Mouse (Mus musculus) kidney, adult 18-20 months (tissue): ENCODE results near the gene Thumpd2.

Experiments used
- DNase-seq: peaks from one replicate; pipeline ENCODE4 v3.0.0; 2021

Gene Thumpd2

GRCm38 (mm10) chr17:81064979-81065311, at the start of gene Thumpd2:
Gene Thumpd2, minus strand, starts transcription at chr17:81065082.
- peak; percentile 91 for DNase-seq

DNA sequence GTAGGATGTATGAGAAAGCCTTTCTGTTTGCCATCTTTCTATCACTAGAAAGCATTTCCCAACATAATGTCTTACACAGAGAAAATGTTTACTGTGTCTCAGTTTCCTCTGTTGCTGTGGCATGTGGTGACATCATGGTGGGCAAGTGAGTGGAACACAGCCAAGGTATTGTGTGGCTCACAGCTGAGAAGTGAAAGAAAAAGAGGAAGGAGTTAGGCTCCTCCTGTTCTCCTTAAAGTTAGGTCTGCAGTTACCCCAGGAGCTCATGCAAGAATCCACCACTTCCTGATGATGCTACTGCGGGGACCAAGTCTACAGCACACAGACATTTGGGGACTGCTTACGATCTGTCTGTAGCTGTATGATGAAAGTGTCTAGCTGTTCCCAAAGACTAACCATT, 39.4 kb upstream of the Thumpd2 start:
- DNase-seq = no peak

DNA sequence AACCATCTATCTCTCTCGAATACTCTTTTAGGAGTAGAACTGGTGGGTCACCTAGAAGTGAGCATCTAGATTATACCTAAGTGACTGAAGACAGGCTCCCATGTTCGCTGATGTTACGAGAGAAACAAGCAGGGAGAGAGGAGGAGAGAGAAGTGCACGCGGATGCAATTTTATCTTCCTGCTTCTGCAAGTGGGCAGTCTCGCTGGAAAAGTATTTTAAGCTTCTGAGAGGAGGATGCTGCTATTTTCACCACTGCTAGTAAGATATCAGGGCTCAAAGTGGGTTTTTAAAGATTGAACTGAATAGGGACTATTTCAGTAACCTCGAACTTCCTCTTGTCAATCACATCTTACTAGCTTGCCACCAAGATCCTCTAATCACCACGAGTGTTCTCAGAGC, 38.0 kb upstream of the Thumpd2 start:
- no peak for DNase-seq

GRCm38 (mm10) chr17:81098444-81098843, 33.6 kb upstream of the Thumpd2 start:
- DNase-seq = no peak

DNA sequence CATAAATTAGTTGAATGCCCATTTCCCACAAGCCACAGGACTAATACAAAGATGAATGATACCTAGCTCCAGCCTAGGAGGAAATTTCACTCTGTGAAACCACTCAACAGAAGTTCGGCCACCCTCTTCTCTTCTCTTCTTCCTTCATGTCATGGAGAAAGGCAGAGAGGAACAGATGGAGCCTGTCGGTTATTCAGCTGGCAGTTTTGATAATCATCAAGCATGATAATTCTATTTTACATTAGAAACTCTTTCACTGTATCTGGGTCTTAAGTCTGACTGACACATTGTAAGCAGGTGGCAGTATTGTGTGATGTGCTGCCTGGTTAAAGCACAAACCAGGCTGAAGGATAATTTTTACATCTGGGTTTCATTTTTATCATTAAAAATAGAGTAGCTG, 31.6 kb upstream of the Thumpd2 start:
- DNase-seq = no peak

GRCm38 (mm10) chr17:81092794-81093193, 27.9 kb upstream of the Thumpd2 start:
- DNase-seq = no peak

- DNase-seq = no peak
Measured at GRCm38 (mm10) chr17:81088866-81089265, 24.0 kb upstream of the Thumpd2 start.

GRCm38 (mm10) chr17:81087735-81088134, 22.9 kb upstream of the Thumpd2 start:
- no peak for DNase-seq

- DNase-seq = peak; percentile 31
Measured at GRCm38 (mm10) chr17:81064279-81064978, 453 bp downstream of the Thumpd2 start.

DNA sequence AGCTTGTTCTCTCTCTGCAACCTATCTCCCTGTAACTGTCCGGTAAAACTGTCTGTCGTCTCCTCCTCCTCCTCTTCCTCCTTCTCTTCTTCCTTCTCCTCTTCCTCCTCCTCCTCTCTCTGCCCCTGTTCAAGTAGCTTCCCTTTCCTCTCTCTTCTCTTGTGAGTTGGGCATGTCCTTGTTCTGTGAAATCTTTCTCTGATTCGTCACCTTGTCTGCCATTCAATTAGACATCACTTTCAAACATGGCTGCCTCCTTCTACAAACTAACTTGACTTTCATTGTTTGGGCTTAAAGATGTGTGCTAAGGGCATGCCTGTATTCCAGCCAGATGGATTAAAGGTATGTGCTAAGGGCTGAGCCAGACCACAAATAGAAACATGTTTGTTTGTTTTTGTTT, 1.5 kb downstream of the Thumpd2 start:
- DNase-seq = no peak

DNA sequence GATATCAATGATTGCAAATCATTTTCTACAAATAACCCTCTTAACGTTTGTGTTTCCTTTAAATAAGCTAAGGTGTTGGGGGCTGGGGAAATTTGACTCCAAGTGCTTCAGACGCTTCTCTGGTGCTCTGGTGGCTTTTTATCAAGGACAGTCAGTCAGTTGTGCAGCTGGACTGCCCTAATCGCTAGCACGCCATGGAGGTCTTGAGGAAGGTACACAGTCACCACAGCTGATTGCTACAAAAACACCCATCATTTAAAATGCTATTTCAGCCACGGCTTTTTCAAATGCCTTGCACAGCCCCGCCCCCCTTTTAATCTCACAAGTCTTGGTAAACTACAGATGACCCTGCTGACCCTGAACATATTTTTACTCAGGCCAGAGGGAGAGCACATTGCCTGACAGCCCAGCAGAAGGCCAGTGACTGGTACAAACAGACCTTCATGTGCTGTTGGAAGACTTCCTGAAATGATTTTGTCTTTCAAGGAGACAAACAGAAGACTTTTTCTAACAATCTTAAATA, 2.5 kb downstream of the Thumpd2 start:
- DNase-seq = no peak

DNA sequence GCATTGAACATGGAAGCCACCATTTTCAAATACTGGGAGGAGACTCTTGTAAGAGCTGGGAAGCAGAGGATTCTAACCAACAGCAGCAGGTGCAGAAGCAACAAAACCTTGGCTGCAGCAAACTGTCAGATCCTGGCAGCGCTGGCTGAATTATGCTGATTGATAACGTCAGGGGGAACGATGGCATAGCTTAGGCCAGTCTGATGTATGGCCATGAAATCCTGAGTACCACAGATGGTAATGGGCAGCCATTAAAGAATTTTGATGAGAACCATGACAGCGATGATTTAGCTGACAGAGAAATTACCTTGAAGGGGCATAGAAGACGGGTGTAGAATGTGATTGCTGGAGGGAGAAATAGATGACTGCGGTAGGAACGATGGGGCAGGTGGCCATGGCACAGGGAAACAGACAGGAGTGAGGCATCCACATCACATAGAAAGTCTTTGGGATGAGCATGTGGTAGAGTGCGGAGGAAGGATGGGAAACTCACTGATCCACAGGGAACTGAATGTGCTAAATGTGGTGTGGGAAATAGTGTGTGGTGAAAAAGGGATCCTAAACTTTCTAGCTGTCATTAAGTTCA, 8.0 kb downstream of the Thumpd2 start:
- no peak for DNase-seq

DNA sequence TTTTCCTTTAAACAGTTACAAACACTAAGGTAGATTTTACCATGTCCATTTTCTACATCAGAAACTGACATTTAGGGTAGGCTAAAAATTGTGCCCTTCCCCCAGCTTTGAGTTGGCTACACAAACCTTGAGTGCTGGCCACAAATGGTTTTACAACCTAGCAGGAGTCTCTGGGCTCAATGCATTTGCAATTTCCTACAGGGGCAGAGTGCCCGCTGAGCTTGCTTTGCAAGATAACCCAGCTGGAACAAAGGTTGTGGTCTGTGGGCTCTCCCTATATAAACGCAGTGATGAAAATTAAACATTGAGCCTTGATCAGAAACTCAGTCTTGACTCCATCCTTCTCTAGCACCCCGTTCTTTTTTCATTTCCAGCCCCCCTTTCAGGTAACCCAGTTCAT, 8.8 kb downstream of the Thumpd2 start:
- DNase-seq = no peak

- no peak for DNase-seq
Measured at GRCm38 (mm10) chr17:81055522-81055921, 9.4 kb downstream of the Thumpd2 start.

DNA sequence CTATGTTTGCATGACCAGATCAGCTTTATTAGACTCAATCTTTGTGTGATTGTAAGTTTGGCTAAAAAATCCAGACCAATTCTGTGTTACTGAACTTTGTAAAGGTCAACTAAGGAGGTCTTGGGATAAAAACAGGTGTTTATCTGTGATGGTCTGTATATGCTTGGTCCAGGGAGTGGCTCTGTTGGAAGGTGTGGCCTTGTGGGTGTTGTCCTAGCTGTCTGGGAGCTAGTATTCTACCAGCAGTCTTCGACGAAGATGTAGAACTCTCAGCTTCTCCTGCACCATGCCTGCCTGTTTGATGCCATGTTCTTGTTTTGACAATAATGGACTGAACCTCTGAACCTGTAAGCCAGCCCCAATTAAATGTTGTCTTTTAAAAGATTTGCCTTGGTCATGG, 11.6 kb downstream of the Thumpd2 start:
- no peak for DNase-seq

DNA sequence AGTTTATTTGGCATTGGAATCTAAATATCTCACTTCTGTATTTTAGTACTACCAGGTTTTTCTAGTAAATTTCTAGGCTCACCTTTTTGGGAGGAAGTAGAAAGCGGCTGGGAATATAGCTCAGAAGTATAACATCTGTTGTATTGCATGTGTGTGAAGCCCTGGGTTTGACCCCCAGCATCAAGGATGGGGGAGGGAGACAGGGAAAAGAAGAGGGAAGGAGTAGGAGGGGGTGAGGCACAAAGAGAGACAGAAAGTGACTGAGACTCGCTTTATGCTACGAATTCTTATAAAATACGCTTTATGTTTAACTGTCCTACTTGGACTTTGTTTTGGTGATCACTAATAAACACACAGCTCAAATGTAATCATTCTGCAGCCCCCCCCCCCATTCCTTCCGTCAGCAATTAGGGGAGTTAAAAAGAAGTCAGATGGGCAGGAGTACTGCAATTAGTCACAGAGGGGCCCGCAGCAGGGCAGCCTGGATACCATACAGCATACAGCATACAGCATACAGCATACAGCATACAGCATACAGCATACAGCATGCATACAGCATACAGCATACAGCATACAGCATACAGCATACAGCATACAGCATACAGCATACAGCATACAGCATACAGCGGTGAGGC, 16.8 kb downstream of the Thumpd2 start:
- DNase-seq = no peak

DNA sequence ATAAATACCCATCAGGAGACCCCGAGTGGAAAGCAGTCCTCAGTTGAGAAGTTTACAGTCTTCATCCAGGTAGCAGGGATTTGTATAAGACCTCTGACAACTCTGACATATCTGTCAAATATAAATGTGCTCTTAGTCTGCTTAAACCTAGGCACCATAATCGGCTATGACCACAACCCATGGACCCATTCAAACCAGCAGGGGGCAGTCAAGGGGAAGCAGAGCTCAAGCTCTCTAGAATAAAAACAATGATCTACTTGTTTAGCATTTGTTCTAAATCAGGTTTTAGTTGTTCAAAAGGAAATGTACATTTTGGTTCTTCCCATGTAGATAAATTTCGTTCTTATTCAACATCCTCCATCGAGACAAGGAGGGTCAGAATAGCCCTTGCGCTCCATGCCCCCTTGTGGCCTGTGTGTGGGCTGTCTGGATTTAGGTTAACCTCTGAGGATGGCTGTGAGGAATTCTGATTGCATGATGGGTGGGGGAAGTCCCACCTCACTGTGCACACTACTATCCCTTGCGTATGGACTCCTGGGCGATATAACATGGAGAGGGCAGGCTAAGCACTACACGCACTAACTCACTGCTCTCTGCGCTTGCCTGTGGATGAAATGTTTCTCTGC, 19.2 kb downstream of the Thumpd2 start:
- DNase-seq = peak; percentile 42

GRCm38 (mm10) chr17:81045115-81045514, 19.8 kb downstream of the Thumpd2 start:
- no peak for DNase-seq

- no peak for DNase-seq
Measured at GRCm38 (mm10) chr17:81044356-81044755, 20.5 kb downstream of the Thumpd2 start.

GRCm38 (mm10) chr17:81041662-81042061, 23.2 kb downstream of the Thumpd2 start:
- DNase-seq = no peak

DNA sequence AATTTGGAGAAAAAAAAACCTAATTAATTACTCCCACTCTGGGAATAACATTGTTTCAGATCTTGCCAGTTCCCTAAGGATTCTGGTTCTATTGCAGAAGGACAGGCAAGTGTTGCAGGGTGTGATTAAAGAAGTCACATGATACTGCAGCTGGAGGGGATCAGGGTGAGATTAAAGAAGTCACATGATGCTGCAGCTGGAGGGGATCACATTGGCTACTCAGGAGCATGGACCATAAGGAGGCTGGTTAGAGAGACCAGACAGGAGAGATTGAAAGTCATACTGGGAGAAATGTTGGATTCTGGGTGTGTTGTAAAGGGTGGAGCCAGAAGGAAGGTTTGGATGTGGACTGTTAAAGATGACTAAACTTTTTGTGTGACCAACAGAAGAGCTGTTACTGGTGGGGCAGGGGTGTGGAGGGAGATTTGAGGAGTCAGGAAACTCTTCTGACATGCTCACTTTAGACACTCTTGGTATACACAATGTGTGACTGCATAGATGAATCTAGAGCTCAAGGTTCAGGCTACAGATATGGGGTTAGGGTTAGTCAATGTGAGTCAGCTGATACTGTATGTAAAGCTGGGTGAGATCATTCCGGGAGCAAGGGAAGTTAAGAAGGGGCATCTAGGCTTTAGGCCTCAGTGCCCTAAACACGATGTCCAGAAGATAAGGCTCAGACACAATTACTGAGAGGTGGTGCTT, 26.0 kb downstream of the Thumpd2 start:
- DNase-seq = no peak

GRCm38 (mm10) chr17:81035354-81035753, 29.5 kb downstream of the Thumpd2 start:
- DNase-seq = no peak

- no peak for DNase-seq
Measured at GRCm38 (mm10) chr17:81032957-81033356, 31.9 kb downstream of the Thumpd2 start.
